Comparison of ENCODE assay signal across 8 mouse cellular contexts in genomic region chr5:142814711-142815420, GRCm38 (mm10). TPM values are rescaled to one million over a fixed set of nuclear protein-coding genes. Genes with fewer than 3 reads are reported as not detected.
A peak's percentile ranks its signal among the peaks of the same experiment; 100 is the strongest.
DNase-seq lines count a peak whose midpoint lies in the region; ATAC-seq and TF ChIP-seq lines count a peak whose summit lies in the region.

No protein-coding gene starts in this region.

- H3K27ac ChIP-seq in embryonic facial prominence, embryonic 11.5 days (replicated peaks; ENCODE audit: low read depth, low read length): peak overlapping the region; percentile 100
- H3K27ac ChIP-seq in heart, embryonic 13.5 days (replicated peaks): peak overlapping the region; percentile 100
- H3K27ac ChIP-seq in kidney, embryonic 15.5 days: peak overlapping the region; percentile 100

- H3K27me3 ChIP-seq in G1E (ENCODE audit: insufficient read depth, low read length): peaks cover 81% of the 10 kb centered on the region
- no peaks in the 10 kb centered on the region for H3K27me3 ChIP-seq in embryonic facial prominence, embryonic 11.5 days (ENCODE audit: control insufficient read depth, insufficient read depth, low read length)
- H3K27me3 ChIP-seq in heart, embryonic 13.5 days (replicated peaks): no peaks in the 10 kb centered on the region
- no peaks in the 10 kb centered on the region for H3K27me3 ChIP-seq in kidney, embryonic 15.5 days
- H3K27me3 ChIP-seq in splenic B cell, adult 2 months (ENCODE audit: control insufficient read depth, insufficient read depth, low read length, poor library complexity, severe bottlenecking): peaks cover 2% of the 10 kb centered on the region; the same call in 1 of the 2 replicates

- no peak for ATAC-seq in G1E (ENCODE audit: extremely low read depth, insufficient number of reproducible peaks, low FRiP score, poor library complexity, severe bottlenecking)
- no peak for ATAC-seq in embryonic facial prominence, embryonic 11.5 days (replicated peaks; ENCODE audit: insufficient number of reproducible peaks, low FRiP score, low TSS enrichment, low read depth)
- no peak for ATAC-seq in heart, embryonic 13.5 days (ENCODE audit: extremely low read depth, insufficient number of reproducible peaks, low FRiP score, low TSS enrichment)
- no peak for ATAC-seq in kidney, embryonic 15.5 days (replicated peaks; ENCODE audit: low FRiP score)

- peaks cover 26% of the 10 kb centered on the region for H3K9me3 ChIP-seq in G1E (replicated peaks)
- H3K9me3 ChIP-seq in embryonic facial prominence, embryonic 11.5 days (replicated peaks; ENCODE audit: control insufficient read depth, low read length): no peaks in the 10 kb centered on the region
- H3K9me3 ChIP-seq in heart, embryonic 13.5 days: no peaks in the 10 kb centered on the region
- no peaks in the 10 kb centered on the region for H3K9me3 ChIP-seq in kidney, embryonic 15.5 days (replicated peaks)

- H3K9ac ChIP-seq in embryonic facial prominence, embryonic 11.5 days (replicated peaks; ENCODE audit: low read length): peak overlapping the region; percentile 100
- H3K9ac ChIP-seq in heart, embryonic 13.5 days: peak overlapping the region; percentile 100
- peak overlapping the region; percentile 99 for H3K9ac ChIP-seq in kidney, embryonic 15.5 days

- H3K4me1 ChIP-seq in G1E (ENCODE audit: insufficient read depth, low read depth, low read length): peaks cover 46% of the 10 kb centered on the region
- peaks cover 24% of the 10 kb centered on the region for H3K4me1 ChIP-seq in embryonic facial prominence, embryonic 11.5 days (ENCODE audit: control insufficient read depth, insufficient read depth, low read length)
- peaks cover 40% of the 10 kb centered on the region for H3K4me1 ChIP-seq in heart, embryonic 13.5 days
- peaks cover 34% of the 10 kb centered on the region for H3K4me1 ChIP-seq in kidney, embryonic 15.5 days

- peak overlapping the region; percentile 93 for H3K4me2 ChIP-seq in embryonic facial prominence, embryonic 11.5 days (ENCODE audit: low read depth, low read length)
- H3K4me2 ChIP-seq in heart, embryonic 13.5 days: peak overlapping the region; percentile 92
- H3K4me2 ChIP-seq in kidney, embryonic 15.5 days: peak overlapping the region; percentile 80

- peak overlapping the region; percentile 73 for H3K4me3 ChIP-seq in G1E (ENCODE audit: low read depth, low read length)
- H3K4me3 ChIP-seq in embryonic facial prominence, embryonic 11.5 days (ENCODE audit: low read depth, low read length): peak overlapping the region; percentile 98
- peak overlapping the region; percentile 94 for H3K4me3 ChIP-seq in heart, embryonic 13.5 days
- H3K4me3 ChIP-seq in kidney, embryonic 15.5 days (replicated peaks): peak overlapping the region; percentile 95

- under 1% methylated on average over 61 of the region's 62 CpGs for WGBS in embryonic facial prominence, embryonic 11.5 days
- 1% methylated on average over 62 of the region's 62 CpGs for WGBS in heart, embryonic 13.5 days
- under 1% methylated on average over 57 of the region's 62 CpGs for WGBS in kidney, embryonic 15.5 days

- H3K36me3 ChIP-seq in G1E (replicated peaks): peaks cover 4% of the 10 kb centered on the region
- H3K36me3 ChIP-seq in embryonic facial prominence, embryonic 11.5 days (replicated peaks; ENCODE audit: control insufficient read depth, insufficient read depth, low read depth, low read length): peaks cover 2% of the 10 kb centered on the region
- H3K36me3 ChIP-seq in heart, embryonic 13.5 days: peaks cover 14% of the 10 kb centered on the region; the same call in 1 of the 2 replicates
- peaks cover 21% of the 10 kb centered on the region for H3K36me3 ChIP-seq in kidney, embryonic 15.5 days
- no peaks in the 10 kb centered on the region for H3K36me3 ChIP-seq in splenic B cell, adult 2 months (ENCODE audit: control insufficient read depth, insufficient read depth, low read length, poor library complexity, severe bottlenecking)

- no peak for TF ChIP-seq CTCF in G1E (IDR thresholded peaks at IDR 0.05; ENCODE audit: low read depth, low read length)

- DNase-seq in B cell, adult 2 months: peak; percentile 50 to 57
- no peak for DNase-seq in G1E (ENCODE audit: low spot score)
- DNase-seq in embryonic facial prominence, embryonic 11.5 days (ENCODE audit: low spot score): no peak
- DNase-seq in lung, postnatal 25 days (ENCODE audit: low spot score): peak; percentile 23
- DNase-seq in splenic B cell, adult 2 months (ENCODE audit: low read depth, low spot score): peak; percentile 32
- DNase-seq in frontal cortex, postnatal 14 days (ENCODE audit: low spot score in 2 of 2): no peak

RNA-seq across cellular contexts. Expression of gene Tnrc18, which starts 2.6 kb away (rescaled TPM):
- 30.2 and 36.3 TPM in 2 replicates for total RNA-seq in G1E (2014; fragmentation: Nextera tagmentation)
- 4.6 and 5.4 TPM in 2 replicates for total RNA-seq in G1E (2017)
- polyA plus RNA-seq in G1E (2012): 81.6 and 90.7 TPM in 2 replicates
- polyA plus RNA-seq in embryonic facial prominence, embryonic 11.5 days (2014; fragmentation: Nextera tagmentation; extraction: Ambion mirVana): 26.4 and 31.0 TPM in 2 replicates
- polyA plus RNA-seq in heart, embryonic 13.5 days (2015; fragmentation: Nextera tagmentation; extraction: Ambion mirVana): 15.9 and 18.6 TPM in 2 replicates
- 21.6 and 28.1 TPM in 2 replicates for polyA plus RNA-seq in kidney, embryonic 15.5 days (2015; fragmentation: Nextera tagmentation; extraction: Ambion mirVana)

Comparison
In these comparisons a context has a peak if more than half of its experiments do, and no peak if none do; other contexts are left out.
1. DNase-seq: peak in B cell, adult 2 months (2 of 2), lung, postnatal 25 days (single experiment) and splenic B cell, adult 2 months (single experiment); none in G1E (single experiment), embryonic facial prominence, embryonic 11.5 days (single experiment) and frontal cortex, postnatal 14 days (0 of 2).
2. Peak in every context shown above with its lines, with median percentiles within 50 percentile points of each other: H3K4me3 ChIP-seq, H3K27ac ChIP-seq, H3K4me2 ChIP-seq and H3K9ac ChIP-seq.